Mouse (Mus musculus) forebrain, embryonic 11.5 days (tissue): Measurements from ENCODE around the gene Vwa8. TPM values are rescaled to one million over a fixed set of nuclear protein-coding genes. Genes with fewer than 3 reads are reported as not detected.
A peak's percentile ranks its signal among the peaks of the same experiment; 100 is the strongest.

Source experiments
- ATAC-seq: fragments of 200-750 bp; cut with Nextera tagmentation; replicated peaks from 2 replicates; pipeline ENCODE4 v1.8.0; 2017; ENCODE audit warnings: moderate TSS enrichment; ENCODE audit not compliant: low FRiP score
- DNase-seq: peaks from one replicate; pipeline ENCODE4 v3.0.0-alpha.2; 2017; ENCODE audit warnings: low spot score
- H3K27ac ChIP-seq: fragments of 300-500 bp; sonication (generic); 2 replicates; pipeline ENCODE4 v1.5.1; 2014; ENCODE audit warnings: low read depth, low read length
- H3K27me3 ChIP-seq: fragments of 300-500 bp; sonication (generic); 2 replicates; pipeline ENCODE4 v1.6.1; 2014; ENCODE audit warnings: mild to moderate bottlenecking, low read length, mixed read lengths; ENCODE audit not compliant: control insufficient read depth, insufficient read depth
- H3K36me3 ChIP-seq: fragments of 300-500 bp; sonication (generic); 2 replicates; pipeline ENCODE4 v1.6.1; 2014; ENCODE audit warnings: mild to moderate bottlenecking, low read length, moderate library complexity, mixed read lengths; ENCODE audit not compliant: control insufficient read depth, insufficient read depth
- H3K4me1 ChIP-seq: fragments of 300-500 bp; sonication (generic); replicated peaks from 2 replicates; pipeline ENCODE4 v1.6.1; 2014; ENCODE audit warnings: low read length, mixed read lengths; ENCODE audit not compliant: control insufficient read depth, insufficient read depth
- H3K4me2 ChIP-seq: fragments of 300-500 bp; sonication (generic); 2 replicates; pipeline ENCODE4 v1.6.1; 2014; ENCODE audit warnings: low read depth, mild to moderate bottlenecking, low read length, moderate library complexity, mixed read lengths; ENCODE audit not compliant: severe bottlenecking
- H3K4me3 ChIP-seq: fragments of 300-500 bp; sonication (generic); 2 replicates; pipeline ENCODE4 v1.5.1; 2014; ENCODE audit warnings: low read depth, low read length
- H3K9ac ChIP-seq: fragments of 300-500 bp; sonication (generic); 2 replicates; pipeline ENCODE4 v1.6.1; 2014; ENCODE audit warnings: low read length
- H3K9me3 ChIP-seq: fragments of 300-500 bp; sonication (generic); 2 replicates; pipeline ENCODE4 v1.6.1; 2016; ENCODE audit warnings: low read length, mixed read lengths; ENCODE audit not compliant: control insufficient read depth
- WGBS: fragments of 180-500 bp; shearing (Covaris S2); extraction: QIAGEN DNeasy Blood & Tissue Kit; methylation state at CpG from one replicate; pipeline ENCODE4 v1.1.7; 2014; 5-methylcytosine and 5-hydroxymethylcytosine counted together
- polyA plus RNA-seq: library from polyadenylated mRNA; unstranded; fragments of >200 nt; fragmentation: Nextera tagmentation; extraction: Ambion mirVana; gene quantifications from 2 replicates; pipeline ENCODE4 v1.2.1, GENCODE M21; 2014

The Vwa8 gene
- polyA plus RNA-seq, 1 experiment from 2014 or later, result 9.2 TPM

DNA sequence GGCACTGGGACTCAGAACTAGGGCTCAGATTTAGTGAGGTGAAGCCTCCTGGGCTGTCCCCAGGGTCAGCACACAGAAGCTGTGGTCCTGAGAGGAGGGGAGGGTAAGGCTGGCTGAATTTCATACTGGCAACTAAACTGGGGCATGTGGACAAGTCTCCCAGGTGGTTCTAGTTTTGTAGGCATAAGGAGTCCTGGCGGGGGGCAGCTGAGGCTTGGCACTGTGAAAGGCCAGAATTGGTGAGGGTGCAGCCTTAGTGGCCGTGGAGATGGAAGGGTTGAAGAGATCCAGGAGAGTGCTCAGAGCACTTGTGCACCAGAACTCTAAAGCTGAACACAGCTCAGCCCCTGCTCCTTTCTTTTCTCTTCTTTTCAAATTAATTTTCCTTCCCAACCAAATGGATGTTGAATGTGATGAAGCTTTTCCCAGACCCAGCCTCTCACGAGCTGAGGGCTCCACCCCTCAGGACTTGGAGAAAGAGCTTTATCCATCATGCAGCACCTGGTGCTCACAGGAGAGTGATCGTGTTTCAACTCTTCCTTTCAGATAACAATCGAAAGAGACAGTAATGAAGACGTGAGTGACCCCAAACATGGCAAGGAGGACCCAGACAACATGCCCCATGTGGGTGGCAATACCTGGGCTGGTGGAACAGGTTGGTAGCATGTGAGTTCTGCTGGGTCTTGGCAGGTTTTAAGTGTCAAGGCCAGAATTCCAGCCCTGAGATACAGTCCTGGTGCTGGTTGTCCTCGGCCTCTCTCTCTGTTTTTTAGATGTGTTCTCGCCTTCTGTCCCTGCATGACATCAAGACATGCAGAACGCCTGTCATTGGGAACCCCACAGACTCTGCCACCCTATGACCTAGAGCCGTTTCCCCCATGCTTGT lies 307.9 kb downstream of the Vwa8 start:
- no peaks in the 10 kb centered on the region for H3K36me3 ChIP-seq
- H3K4me3 ChIP-seq, result no peak overlapping the region
- no peaks in the 10 kb centered on the region for H3K9me3 ChIP-seq
- no peak overlapping the region for H3K4me2 ChIP-seq
- 85% methylated on average over 10 of the region's 10 CpGs for WGBS
- H3K27me3 ChIP-seq, result no peaks in the 10 kb centered on the region
- 0 out of 2 replicates have a peak, but pooled peaks cover 4% of the 10 kb centered on the region for H3K4me1 ChIP-seq
- no peak overlapping the region for H3K9ac ChIP-seq
- H3K27ac ChIP-seq, result no peak overlapping the region
- DNase-seq (peak; percentile 46), ATAC-seq (no peak)

DNA sequence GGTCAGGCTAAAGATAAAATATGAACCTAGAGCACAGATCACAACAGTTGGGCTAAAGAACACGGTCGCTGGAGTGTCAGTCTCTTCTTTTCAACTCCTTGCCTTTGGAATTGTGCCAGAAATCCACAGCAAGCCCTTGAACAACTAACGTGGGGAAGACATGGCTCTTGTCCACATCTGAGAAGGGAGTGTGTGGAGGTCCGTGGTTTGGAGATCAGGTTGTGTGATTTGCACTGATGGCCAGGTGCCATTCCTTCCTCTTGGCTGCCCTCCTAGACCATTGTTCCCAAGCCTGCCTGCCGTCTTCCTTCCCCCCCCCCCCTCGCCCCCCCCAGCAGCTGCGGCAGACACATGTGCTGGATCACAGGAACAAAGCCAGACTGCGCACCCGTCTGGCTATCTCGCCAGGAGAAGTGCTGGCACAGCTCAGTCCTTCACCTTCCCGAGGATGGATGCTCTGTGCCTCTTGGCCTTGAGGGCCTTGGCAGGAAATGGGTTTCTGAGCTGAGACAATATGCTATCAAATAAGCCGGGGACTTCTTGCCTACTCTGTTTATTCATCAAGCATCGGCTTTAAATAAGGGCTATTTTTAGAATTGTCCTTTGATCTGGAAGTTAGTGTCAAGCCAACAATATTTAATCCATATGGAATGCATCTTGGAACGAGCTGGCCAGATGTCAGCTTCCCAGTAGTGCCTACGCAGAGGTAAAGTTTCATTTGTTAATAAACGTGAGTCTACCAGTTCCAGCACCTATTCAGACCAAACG lies 308.8 kb downstream of the Vwa8 start:
- no peak overlapping the region for H3K4me2 ChIP-seq
- H3K9me3 ChIP-seq, result no peaks in the 10 kb centered on the region
- 73% methylated on average over 17 of the region's 17 CpGs for WGBS
- no peaks in the 10 kb centered on the region for H3K27me3 ChIP-seq
- no peak overlapping the region for H3K27ac ChIP-seq
- no peak overlapping the region for H3K4me3 ChIP-seq
- no peaks in the 10 kb centered on the region for H3K36me3 ChIP-seq
- peak; percentile 41 for DNase-seq
- ATAC-seq, result no peak
- H3K4me1 ChIP-seq, result 0 out of 2 replicates have a peak, but pooled peaks cover 4% of the 10 kb centered on the region
- no peak overlapping the region for H3K9ac ChIP-seq

DNA sequence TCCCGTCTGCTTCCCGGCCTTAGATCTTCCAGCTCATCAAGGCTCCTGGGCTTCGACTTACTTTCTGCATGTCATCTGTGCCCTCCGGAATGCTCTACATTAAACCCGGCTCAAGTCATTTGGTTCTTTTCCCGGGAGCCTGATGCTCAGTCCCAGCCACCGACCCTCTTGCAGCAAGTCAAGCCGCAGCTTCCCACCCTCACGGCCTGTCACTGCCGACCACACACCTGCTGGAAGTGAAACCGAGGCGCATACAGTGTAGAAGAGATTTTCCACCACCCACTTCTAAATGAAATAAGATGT lies 309.3 kb downstream of the Vwa8 start:
- H3K36me3 ChIP-seq, result no peaks in the 10 kb centered on the region
- H3K27ac ChIP-seq, result no peak overlapping the region
- ATAC-seq, result no peak
- H3K9ac ChIP-seq, result no peak overlapping the region
- DNase-seq, result no peak
- 91% methylated on average over 12 of the region's 12 CpGs for WGBS
- H3K9me3 ChIP-seq, result no peaks in the 10 kb centered on the region
- H3K4me1 ChIP-seq, result 0 out of 2 replicates have a peak, but pooled peaks cover 4% of the 10 kb centered on the region
- H3K27me3 ChIP-seq, result no peaks in the 10 kb centered on the region
- no peak overlapping the region for H3K4me2 ChIP-seq
- no peak overlapping the region for H3K4me3 ChIP-seq

DNA sequence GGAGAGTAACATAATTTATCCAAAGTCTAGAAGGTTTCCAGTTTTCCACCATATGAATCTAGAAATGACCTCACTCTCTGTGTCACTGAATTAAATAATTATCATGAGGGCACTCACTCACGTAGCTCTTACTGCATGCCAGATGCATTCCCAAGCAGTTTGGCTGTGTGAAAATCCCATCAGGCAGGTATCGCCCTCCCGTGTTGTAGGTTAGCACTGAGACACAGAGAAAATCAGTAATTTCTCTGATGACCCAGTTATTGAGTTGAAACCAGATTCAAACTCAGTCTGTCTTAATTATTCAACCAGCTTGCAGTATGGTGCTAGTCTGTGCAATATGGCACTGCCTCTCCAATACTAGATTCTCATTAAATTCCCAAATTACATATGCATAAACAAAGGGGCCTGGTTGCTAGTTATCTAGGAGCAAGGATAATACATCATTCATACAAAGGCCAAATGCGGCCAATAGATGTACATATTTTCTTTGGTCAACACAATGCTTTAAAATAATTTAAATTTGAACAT lies 309.9 kb downstream of the Vwa8 start:
- Histone ChIP-seq H3K4me1 (0 out of 2 replicates have a peak, but pooled peaks cover 4% of the 10 kb centered on the region), H3K27ac (no peak overlapping the region), H3K9ac (no peak overlapping the region), H3K4me3 (no peak overlapping the region), H3K4me2 (no peak overlapping the region), H3K36me3 (no peaks in the 10 kb centered on the region), H3K9me3 (no peaks in the 10 kb centered on the region), H3K27me3 (no peaks in the 10 kb centered on the region)
- 93% methylated on average over 4 of the region's 4 CpGs for WGBS
- ATAC-seq, result no peak
- DNase-seq, result no peak

DNA sequence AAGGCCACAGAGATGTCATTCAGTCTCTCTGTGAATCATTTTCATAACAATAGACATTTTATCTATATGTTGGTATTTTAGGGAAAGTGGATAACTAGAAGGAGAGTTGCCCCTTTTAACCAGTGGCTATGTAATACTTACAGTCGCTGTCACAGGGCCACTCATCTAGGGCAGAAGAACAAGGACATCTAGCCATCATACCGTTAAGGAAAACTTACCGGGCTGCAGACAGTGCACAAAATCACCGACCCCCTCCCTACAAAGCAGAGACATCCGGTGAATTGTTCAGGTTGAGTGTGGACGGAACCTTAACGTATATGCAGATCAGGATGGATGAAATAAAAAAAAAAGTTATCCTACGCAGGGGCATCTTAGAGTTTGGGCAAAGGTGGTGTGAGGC lies 310.6 kb downstream of the Vwa8 start:
- H3K4me2 ChIP-seq, result no peak overlapping the region
- H3K4me3 ChIP-seq, result no peak overlapping the region
- H3K36me3 ChIP-seq, result no peaks in the 10 kb centered on the region
- no peak overlapping the region for H3K27ac ChIP-seq
- DNase-seq, result no peak
- 94% methylated on average over 8 of the region's 8 CpGs for WGBS
- H3K9ac ChIP-seq, result no peak overlapping the region
- H3K9me3 ChIP-seq, result no peaks in the 10 kb centered on the region
- no peaks in the 10 kb centered on the region for H3K27me3 ChIP-seq
- ATAC-seq, result no peak
- 0 out of 2 replicates have a peak, but pooled peaks cover 4% of the 10 kb centered on the region for H3K4me1 ChIP-seq

DNA sequence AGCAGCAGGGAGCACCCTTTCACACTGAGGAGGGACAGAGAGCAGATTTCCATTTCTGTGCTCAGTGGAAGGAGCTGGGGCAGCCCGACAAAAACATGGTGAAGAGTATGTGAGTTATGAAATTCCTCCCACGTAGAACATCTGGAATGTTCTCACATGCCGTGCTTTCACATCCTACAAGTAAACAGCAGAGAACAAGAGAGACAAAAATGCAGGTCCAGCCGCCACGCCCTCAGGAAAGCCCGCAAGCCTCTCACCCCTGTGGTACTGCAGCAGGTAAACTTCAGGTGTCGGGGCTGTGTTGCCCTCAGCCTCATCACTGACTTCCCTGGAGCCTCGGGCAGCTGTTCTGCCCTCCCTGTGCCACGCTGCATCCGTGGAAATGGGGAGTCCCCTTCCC lies 311.6 kb downstream of the Vwa8 start:
- Histone ChIP-seq H3K4me2 (no peak overlapping the region), H3K4me1 (0 out of 2 replicates have a peak, but pooled peaks cover 4% of the 10 kb centered on the region), H3K9me3 (no peaks in the 10 kb centered on the region), H3K27ac (no peak overlapping the region), H3K4me3 (no peak overlapping the region), H3K9ac (no peak overlapping the region), H3K36me3 (no peaks in the 10 kb centered on the region), H3K27me3 (no peaks in the 10 kb centered on the region)
- DNase-seq (no peak), ATAC-seq (no peak)
- WGBS, result 83% methylated on average over 10 of the region's 10 CpGs

DNA sequence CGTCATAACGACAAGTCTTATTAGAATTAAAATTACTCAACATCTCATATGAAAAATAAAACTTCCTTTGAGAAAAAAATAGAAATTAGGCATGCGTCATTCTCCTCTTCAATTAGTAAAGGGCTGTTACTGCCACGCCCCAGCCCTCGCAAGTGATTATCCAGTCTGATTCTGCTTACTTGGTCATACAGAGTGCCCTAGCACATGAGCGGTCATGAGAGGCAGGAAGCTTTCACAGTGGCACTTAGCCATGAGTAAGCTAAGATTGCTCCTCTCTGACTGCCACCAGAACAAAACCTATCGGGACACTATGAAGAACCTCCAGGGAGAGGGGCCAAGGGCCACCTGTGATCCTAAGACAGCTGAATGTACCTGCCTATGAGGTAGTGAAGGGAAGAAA lies 312.1 kb downstream of the Vwa8 start:
- no peak overlapping the region for H3K4me3 ChIP-seq
- H3K4me1 ChIP-seq, result 0 out of 2 replicates have a peak, but pooled peaks cover 4% of the 10 kb centered on the region
- no peaks in the 10 kb centered on the region for H3K36me3 ChIP-seq
- no peaks in the 10 kb centered on the region for H3K27me3 ChIP-seq
- ATAC-seq, result no peak
- no peak overlapping the region for H3K9ac ChIP-seq
- no peaks in the 10 kb centered on the region for H3K9me3 ChIP-seq
- no peak overlapping the region for H3K4me2 ChIP-seq
- WGBS, result 90% methylated on average over 7 of the region's 7 CpGs
- DNase-seq, result no peak
- no peak overlapping the region for H3K27ac ChIP-seq

DNA sequence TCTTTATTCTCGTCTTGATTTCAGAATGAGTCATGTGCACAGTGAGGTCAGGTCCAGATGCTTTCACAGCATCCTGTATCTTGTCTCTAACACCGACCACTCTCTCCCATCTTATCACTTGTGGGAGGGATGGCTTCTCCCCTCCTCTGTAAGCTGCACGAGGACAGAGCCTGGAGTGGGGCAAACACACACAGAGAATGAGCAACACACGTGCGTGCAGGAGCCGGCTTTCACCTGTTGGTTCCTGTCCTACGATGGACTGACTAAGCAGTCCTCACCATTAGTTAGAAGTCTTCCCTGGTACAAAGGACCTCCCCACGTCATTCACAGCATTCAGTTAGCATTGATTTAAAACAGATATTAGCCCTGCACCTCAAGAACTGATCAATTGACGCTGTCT lies 312.9 kb downstream of the Vwa8 start:
- no peaks in the 10 kb centered on the region for H3K27me3 ChIP-seq
- no peak for DNase-seq
- no peak overlapping the region for H3K27ac ChIP-seq
- H3K9me3 ChIP-seq, result no peaks in the 10 kb centered on the region
- no peak overlapping the region for H3K4me3 ChIP-seq
- H3K36me3 ChIP-seq, result no peaks in the 10 kb centered on the region
- 91% methylated on average over 9 of the region's 9 CpGs for WGBS
- ATAC-seq, result no peak
- H3K4me1 ChIP-seq, result 0 out of 2 replicates have a peak, but pooled peaks cover 4% of the 10 kb centered on the region
- H3K4me2 ChIP-seq, result no peak overlapping the region
- no peak overlapping the region for H3K9ac ChIP-seq
